ENCODE assay signal across 11 mouse cellular contexts in the genomic region with DNA sequence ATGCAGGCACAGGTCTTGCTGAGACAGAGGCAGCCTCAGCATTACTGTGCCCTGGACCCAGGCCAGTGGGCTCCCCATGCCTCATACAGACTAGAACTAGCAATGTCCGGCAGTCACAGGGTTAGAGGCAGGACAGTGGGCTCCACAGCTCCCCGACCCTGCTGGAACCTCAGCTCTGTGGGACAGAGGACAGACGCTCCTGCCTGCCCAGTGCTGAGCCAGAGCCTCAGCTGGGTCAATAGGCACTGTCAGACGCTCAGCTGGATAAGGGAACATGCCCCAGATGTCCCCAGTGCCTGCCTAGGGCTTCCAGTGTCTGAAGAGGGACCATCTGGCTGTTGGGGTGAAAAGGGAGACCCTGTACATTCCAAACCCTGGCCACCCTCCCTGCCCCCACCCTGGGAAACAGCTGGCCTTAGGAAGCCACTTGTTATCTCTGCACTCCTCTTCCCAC. TPM values are rescaled to one million over a fixed set of nuclear protein-coding genes. Genes with fewer than 3 reads are reported as not detected.
A peak's percentile ranks its signal among the peaks of the same experiment; 100 is the strongest.
DNase-seq lines count a peak whose midpoint lies in the region; ATAC-seq and TF ChIP-seq lines count a peak whose summit lies in the region.
"Had no signal": no experiment of that assay in that cellular context is flagged by ENCODE, and none has a peak within 500 bp of the region (broad histone marks: within the 10 kb centered on the region; RNA-seq: fewer than 3 reads in every experiment).

No protein-coding gene starts in this region.

- no peak for TF ChIP-seq CTCF in kidney, adult 2 months (conservative IDR thresholded peaks at IDR 0.05; ENCODE audit: insufficient read depth, insufficient read length, low read depth, low read length)

- H3K9ac ChIP-seq in limb, embryonic 14.5 days (ENCODE audit: low read depth, low read length, severe bottlenecking), result no peak overlapping the region
- H3K9ac ChIP-seq in intestine, embryonic 15.5 days, result no peak overlapping the region

- ATAC-seq in limb, embryonic 14.5 days (ENCODE audit: low FRiP score, low read depth), result 0 out of 2 replicates have a peak, but pooled peaks have one; percentile 20
- ATAC-seq in frontal cortex, adult (ENCODE audit: low TSS enrichment), result no peak
- ATAC-seq in cerebellum, adult (ENCODE audit: insufficient number of reproducible peaks, low FRiP score, low TSS enrichment), result no peak
- no peak for ATAC-seq in intestine, embryonic 15.5 days
- ATAC-seq: activated CD4-positive, CD25-positive, alpha-beta regulatory T cell, adult 4 months had no signal

- peak; percentile 42 for DNase-seq in kidney, adult 2 months
- no peak for DNase-seq in kidney, adult 11 months
- DNase-seq in adipocyte (ENCODE audit: low spot score), result peak; percentile 35
- DNase-seq in embryonic facial prominence, embryonic 10.5 days (ENCODE audit: low spot score), result no peak
- no peak for DNase-seq in limb, embryonic 14.5 days (ENCODE audit: low spot score)

- no peaks in the 10 kb centered on the region for H3K36me3 ChIP-seq in kidney, adult 2 months (ENCODE audit: control insufficient read depth, insufficient read depth, low read length)
- H3K36me3 ChIP-seq in embryonic facial prominence, embryonic 10.5 days (replicated peaks), result peaks cover 25% of the 10 kb centered on the region
- H3K36me3 ChIP-seq in limb, embryonic 14.5 days (ENCODE audit: control insufficient read depth, insufficient read depth, low read length), result peaks cover 27% of the 10 kb centered on the region
- H3K36me3 ChIP-seq in intestine, embryonic 15.5 days, result peaks cover 8% of the 10 kb centered on the region; the same call in 1 of the 2 replicates

- peaks cover 20% of the 10 kb centered on the region for H3K4me1 ChIP-seq in kidney, adult 2 months (ENCODE audit: control insufficient read depth, insufficient read depth, low read length)
- peaks cover 60% of the 10 kb centered on the region for H3K4me1 ChIP-seq in embryonic facial prominence, embryonic 10.5 days
- no peaks in the 10 kb centered on the region for H3K4me1 ChIP-seq in limb, embryonic 14.5 days (ENCODE audit: control insufficient read depth, insufficient read depth, low read length)
- H3K4me1 ChIP-seq in intestine, embryonic 15.5 days (replicated peaks), result peaks cover 23% of the 10 kb centered on the region

- no peak overlapping the region for H3K4me2 ChIP-seq in limb, embryonic 14.5 days (replicated peaks; ENCODE audit: low read depth, low read length, severe bottlenecking)
- H3K4me2 ChIP-seq in intestine, embryonic 15.5 days (replicated peaks), result no peak overlapping the region
- H3K4me2 ChIP-seq: liver, embryonic 11.5 days had no signal

- no peaks in the 10 kb centered on the region for H3K9me3 ChIP-seq in embryonic facial prominence, embryonic 10.5 days
- H3K9me3 ChIP-seq in limb, embryonic 14.5 days (ENCODE audit: control insufficient read depth, low read length), result no peaks in the 10 kb centered on the region
- no peaks in the 10 kb centered on the region for H3K9me3 ChIP-seq in intestine, embryonic 15.5 days

- no peaks in the 10 kb centered on the region for H3K27me3 ChIP-seq in kidney, adult 2 months (replicated peaks; ENCODE audit: control insufficient read depth, insufficient read depth, low read length)
- no peaks in the 10 kb centered on the region for H3K27me3 ChIP-seq in embryonic facial prominence, embryonic 10.5 days (replicated peaks; ENCODE audit: low read depth, poor library complexity, severe bottlenecking)
- no peaks in the 10 kb centered on the region for H3K27me3 ChIP-seq in limb, embryonic 14.5 days (ENCODE audit: control insufficient read depth, insufficient read depth, low read length)
- H3K27me3 ChIP-seq in intestine, embryonic 15.5 days (replicated peaks), result no peaks in the 10 kb centered on the region

- WGBS in kidney, adult 2 months, result 47% methylated on average over 4 of the region's 4 CpGs
- 21% methylated on average over 4 of the region's 4 CpGs for WGBS in embryonic facial prominence, embryonic 10.5 days
- 32% methylated on average over 4 of the region's 4 CpGs for WGBS in limb, embryonic 14.5 days
- WGBS in intestine, embryonic 15.5 days, result 27% methylated on average over 4 of the region's 4 CpGs

- TF ChIP-seq POLR2A in kidney, adult 2 months (IDR thresholded peaks at IDR 0.05; ENCODE audit: low read depth, low read length), result no peak
- TF ChIP-seq POLR2A in limb, embryonic 14.5 days (IDR thresholded peaks at IDR 0.05; ENCODE audit: borderline replicate concordance, extremely low read depth, insufficient read depth, insufficient read length), result no peak

- no peak overlapping the region for H3K27ac ChIP-seq in kidney, adult 2 months (ENCODE audit: insufficient read depth, low read depth, low read length)
- peak overlapping the region; percentile 27 for H3K27ac ChIP-seq in embryonic facial prominence, embryonic 10.5 days (replicated peaks)
- no peak overlapping the region for H3K27ac ChIP-seq in limb, embryonic 14.5 days (replicated peaks; ENCODE audit: low read depth, low read length)
- H3K27ac ChIP-seq in intestine, embryonic 15.5 days, result no peak overlapping the region
- H3K27ac ChIP-seq: kidney, postnatal 0 days had no signal

- H3K4me3 ChIP-seq in kidney, adult 2 months (ENCODE audit: insufficient read depth, low read depth, low read length), result no peak overlapping the region
- no peak overlapping the region for H3K4me3 ChIP-seq in embryonic facial prominence, embryonic 10.5 days
- H3K4me3 ChIP-seq in limb, embryonic 14.5 days (replicated peaks; ENCODE audit: low read length), result no peak overlapping the region
- H3K4me3 ChIP-seq in intestine, embryonic 15.5 days (replicated peaks), result no peak overlapping the region

RNA-seq across cellular contexts. Expression of gene Cplx3, which starts 8.1 kb away (rescaled TPM):
- 0.42 and 0.47 TPM in 2 replicates for polyA plus RNA-seq in kidney, adult 2 months (2012; rRNA removed)
- 1.6 and 1.8 TPM in 2 replicates for polyA plus RNA-seq in embryonic facial prominence, embryonic 10.5 days (2016; fragmentation: Nextera tagmentation; extraction: Ambion mirVana)
- polyA plus RNA-seq in limb, embryonic 14.5 days (2012; rRNA removed), result 0.03 TPM in 1 of 2 replicates, not detected in the other
- polyA plus RNA-seq in limb, embryonic 14.5 days (2014; fragmentation: Nextera tagmentation; extraction: Ambion mirVana), result not detected in 2 replicates
- not detected in 2 replicates for polyA plus RNA-seq in intestine, embryonic 15.5 days (2015; fragmentation: Nextera tagmentation; extraction: Ambion mirVana)
- polyA plus RNA-seq: activated CD4-positive, CD25-positive, alpha-beta regulatory T cell, adult 4 months; kidney, postnatal 0 days; liver, embryonic 11.5 days had no signal

RNA-seq across cellular contexts. Expression of gene Ulk3, which starts 8.7 kb away (rescaled TPM):
- polyA plus RNA-seq in kidney, adult 2 months (2012; rRNA removed), result 26.2 and 26.9 TPM in 2 replicates
- 13.3 and 16.4 TPM in 2 replicates for polyA plus RNA-seq in embryonic facial prominence, embryonic 10.5 days (2016; fragmentation: Nextera tagmentation; extraction: Ambion mirVana)
- polyA plus RNA-seq in limb, embryonic 14.5 days (2012; rRNA removed), result 41.7 and 47.2 TPM in 2 replicates
- polyA plus RNA-seq in limb, embryonic 14.5 days (2014; fragmentation: Nextera tagmentation; extraction: Ambion mirVana), result 13.1 and 13.8 TPM in 2 replicates
- polyA plus RNA-seq in intestine, embryonic 15.5 days (2015; fragmentation: Nextera tagmentation; extraction: Ambion mirVana), result 16.3 and 20.4 TPM in 2 replicates

RNA-seq across cellular contexts. Expression of gene Lman1l, which starts 22.6 kb away (rescaled TPM):
- 0.08 TPM in 1 of 2 replicates, not detected in the other for polyA plus RNA-seq in kidney, adult 2 months (2012; rRNA removed)
- polyA plus RNA-seq in embryonic facial prominence, embryonic 10.5 days (2016; fragmentation: Nextera tagmentation; extraction: Ambion mirVana), result not detected in 2 replicates
- 0.09 TPM in 1 of 2 replicates, not detected in the other for polyA plus RNA-seq in limb, embryonic 14.5 days (2012; rRNA removed)
- not detected in 2 replicates for polyA plus RNA-seq in limb, embryonic 14.5 days (2014; fragmentation: Nextera tagmentation; extraction: Ambion mirVana)
- polyA plus RNA-seq in intestine, embryonic 15.5 days (2015; fragmentation: Nextera tagmentation; extraction: Ambion mirVana), result not detected in 2 replicates
- polyA plus RNA-seq: activated CD4-positive, CD25-positive, alpha-beta regulatory T cell, adult 4 months; kidney, postnatal 0 days; liver, embryonic 11.5 days had no signal

RNA-seq across cellular contexts. Expression of gene Scamp2, which starts 37.2 kb away (rescaled TPM):
- polyA plus RNA-seq in kidney, adult 2 months (2012; rRNA removed), result 166 and 187 TPM in 2 replicates
- polyA plus RNA-seq in embryonic facial prominence, embryonic 10.5 days (2016; fragmentation: Nextera tagmentation; extraction: Ambion mirVana), result 44.1 and 45.3 TPM in 2 replicates
- polyA plus RNA-seq in limb, embryonic 14.5 days (2012; rRNA removed), result 75.3 and 99.2 TPM in 2 replicates
- 81.7 and 82.5 TPM in 2 replicates for polyA plus RNA-seq in limb, embryonic 14.5 days (2014; fragmentation: Nextera tagmentation; extraction: Ambion mirVana)
- polyA plus RNA-seq in intestine, embryonic 15.5 days (2015; fragmentation: Nextera tagmentation; extraction: Ambion mirVana), result 83.9 and 84.5 TPM in 2 replicates

RNA-seq across cellular contexts. Expression of gene Mpi, which starts 45.4 kb away (rescaled TPM):
- polyA plus RNA-seq in kidney, adult 2 months (2012; rRNA removed), result 62.4 and 70.4 TPM in 2 replicates
- 58.7 and 61.7 TPM in 2 replicates for polyA plus RNA-seq in embryonic facial prominence, embryonic 10.5 days (2016; fragmentation: Nextera tagmentation; extraction: Ambion mirVana)
- polyA plus RNA-seq in limb, embryonic 14.5 days (2012; rRNA removed), result 51.0 and 55.6 TPM in 2 replicates
- polyA plus RNA-seq in limb, embryonic 14.5 days (2014; fragmentation: Nextera tagmentation; extraction: Ambion mirVana), result 34.4 and 37.5 TPM in 2 replicates
- 50.2 and 55.8 TPM in 2 replicates for polyA plus RNA-seq in intestine, embryonic 15.5 days (2015; fragmentation: Nextera tagmentation; extraction: Ambion mirVana)

Comparison
In these comparisons a context has a peak if more than half of its experiments do, and no peak if none do; other contexts are left out.
1. DNase-seq: peak in kidney, adult 2 months (single experiment) and adipocyte (single experiment); none in kidney, adult 11 months (single experiment), embryonic facial prominence, embryonic 10.5 days (single experiment) and limb, embryonic 14.5 days (single experiment).